Mouse (Mus musculus): ENCODE data around the gene Rab7b. TPM values are rescaled to one million over a fixed set of nuclear protein-coding genes. Genes with fewer than 3 reads are reported as not detected.

The Rab7b gene
- polyA plus RNA-seq, 1 experiment, result 6.9 TPM

DNA sequence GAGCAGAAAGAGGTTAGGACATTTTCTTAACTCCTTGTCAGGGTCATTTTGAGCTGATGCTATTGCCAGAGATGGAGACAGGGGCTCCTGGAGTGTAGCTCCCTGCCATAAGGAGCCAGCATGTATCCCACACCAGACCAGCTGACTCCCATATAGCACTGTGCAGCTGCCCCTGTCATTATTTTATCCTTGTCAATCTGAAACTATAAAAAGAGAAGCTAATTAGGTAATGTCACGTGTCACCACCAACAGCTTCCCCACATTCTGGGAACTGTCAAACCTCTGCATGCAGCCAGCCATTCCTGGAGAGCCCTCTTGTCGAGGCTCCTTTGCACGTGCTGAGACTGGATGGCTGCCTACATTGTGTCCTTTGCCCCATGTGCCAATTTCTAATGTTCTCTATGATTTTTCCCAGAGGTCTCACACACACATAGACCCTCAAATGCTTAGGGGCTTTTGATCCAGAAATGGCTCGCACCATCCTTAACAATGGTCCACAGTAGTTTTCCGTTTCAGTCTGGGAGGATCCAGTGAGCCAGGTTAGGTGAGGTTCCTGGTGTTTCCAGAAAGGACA, 28.9 kb upstream of the Rab7b start:
- 61% methylated on average over 5 of the region's 5 CpGs for WGBS
- H3K36me3 ChIP-seq (ENCODE audit: control insufficient read depth, insufficient read depth, low read length), result no peaks in the 10 kb centered on the region
- H3K4me3 ChIP-seq (ENCODE audit: extremely low read depth, insufficient read depth, insufficient read length), result no peak overlapping the region

DNA sequence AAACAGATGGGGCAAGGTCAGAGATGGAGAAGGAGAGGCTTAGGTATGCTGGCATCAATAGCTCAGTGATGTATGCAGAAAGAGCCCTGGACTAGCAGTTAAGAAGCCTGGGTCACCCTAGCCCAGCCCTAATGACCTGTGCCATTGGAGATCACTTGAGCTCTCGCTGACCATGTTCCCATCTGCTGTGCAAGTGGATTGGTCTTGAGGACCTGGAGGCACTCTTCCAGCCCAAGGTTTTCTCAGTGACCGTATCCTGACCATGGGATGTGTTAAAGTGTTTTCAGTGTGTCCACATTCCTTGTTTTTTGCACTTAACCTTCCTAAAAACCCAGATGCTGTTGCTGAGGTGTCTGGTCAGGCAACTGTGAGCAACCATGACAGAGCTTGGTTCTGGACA, 28.2 kb upstream of the Rab7b start:
- H3K4me3 ChIP-seq (ENCODE audit: extremely low read depth, insufficient read depth, insufficient read length), result no peak overlapping the region
- no peaks in the 10 kb centered on the region for H3K4me1 ChIP-seq (ENCODE audit: control insufficient read depth, insufficient read depth, insufficient read length)
- H3K27ac ChIP-seq (ENCODE audit: insufficient read depth, low read length), result no peak overlapping the region
- TF ChIP-seq CTCF (IDR thresholded peaks at IDR 0.05; ENCODE audit: extremely low read depth, insufficient read depth, insufficient read length, insufficient replicate concordance) (no peak), POLR2A (IDR thresholded peaks at IDR 0.05; ENCODE audit: low read depth, low read length) (no peak)
- WGBS, result 89% methylated on average over 2 of the region's 2 CpGs
- no peaks in the 10 kb centered on the region for H3K27me3 ChIP-seq (ENCODE audit: control insufficient read depth, insufficient read depth, low read length)
- H3K36me3 ChIP-seq (ENCODE audit: control insufficient read depth, insufficient read depth, low read length), result no peaks in the 10 kb centered on the region
- DNase-seq (ENCODE audit: low read depth in 1 of 2, low spot score in 2 of 2), result peak in 1 of 2 experiments; percentile 1

More for the DNA sequence above, 28.9 kb upstream of the Rab7b start:
- Histone ChIP-seq H3K27me3 (ENCODE audit: control insufficient read depth, insufficient read depth, low read length) (no peaks in the 10 kb centered on the region), H3K4me1 (ENCODE audit: control insufficient read depth, insufficient read depth, insufficient read length) (no peaks in the 10 kb centered on the region), H3K27ac (ENCODE audit: insufficient read depth, low read length) (no peak overlapping the region)
- peak in 1 of 2 experiments; percentile 1 for DNase-seq (ENCODE audit: low read depth in 1 of 2, low spot score in 2 of 2)
- TF ChIP-seq CTCF (IDR thresholded peaks at IDR 0.05; ENCODE audit: extremely low read depth, insufficient read depth, insufficient read length, insufficient replicate concordance) (no peak), POLR2A (IDR thresholded peaks at IDR 0.05; ENCODE audit: low read depth, low read length) (no peak)

DNA sequence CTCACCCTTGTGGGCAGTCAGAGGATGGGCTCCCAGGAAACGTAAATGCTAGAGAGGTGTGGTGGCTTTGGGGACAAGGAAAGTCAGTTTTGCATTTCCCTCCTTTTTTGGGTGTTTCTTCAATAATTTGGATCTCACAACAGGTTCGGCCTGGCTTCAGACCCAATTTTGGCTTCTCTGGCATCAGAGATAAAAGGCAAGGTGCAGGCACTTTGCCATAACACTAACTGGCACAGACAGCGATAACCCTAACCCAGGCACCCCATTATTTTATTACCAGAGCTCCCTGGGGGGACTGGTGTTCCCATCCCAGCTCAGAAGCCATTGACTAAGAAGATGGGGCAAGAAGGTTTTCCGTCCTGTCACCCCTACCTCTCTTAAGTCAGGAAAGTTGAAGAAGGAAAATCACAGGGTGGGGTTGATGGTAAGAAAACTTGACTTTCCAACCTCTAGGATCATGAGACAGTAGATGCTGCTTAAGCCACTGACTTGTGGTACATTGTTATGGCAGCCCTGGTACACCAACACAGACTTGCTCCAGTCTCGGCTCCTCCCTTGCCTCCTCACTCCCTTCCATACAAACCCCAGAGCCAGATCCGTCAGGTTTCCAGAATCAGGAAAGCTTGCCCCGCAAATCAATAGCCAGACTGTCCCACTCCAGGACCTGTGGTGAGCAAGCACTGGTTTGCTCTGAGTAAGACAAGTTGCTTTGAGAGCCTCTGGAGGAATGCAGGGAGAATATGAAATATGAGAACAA, 27.6 kb upstream of the Rab7b start:
- 81% methylated on average over 7 of the region's 7 CpGs for WGBS
- Histone ChIP-seq H3K4me3 (ENCODE audit: extremely low read depth, insufficient read depth, insufficient read length) (no peak overlapping the region), H3K36me3 (ENCODE audit: control insufficient read depth, insufficient read depth, low read length) (no peaks in the 10 kb centered on the region), H3K4me1 (ENCODE audit: control insufficient read depth, insufficient read depth, insufficient read length) (no peaks in the 10 kb centered on the region), H3K27me3 (ENCODE audit: control insufficient read depth, insufficient read depth, low read length) (no peaks in the 10 kb centered on the region), H3K27ac (ENCODE audit: insufficient read depth, low read length) (0 out of 2 replicates have a peak overlapping the region, but pooled peaks have one; percentile 8)
- TF ChIP-seq CTCF (IDR thresholded peaks at IDR 0.05; ENCODE audit: extremely low read depth, insufficient read depth, insufficient read length, insufficient replicate concordance) (no peak), POLR2A (IDR thresholded peaks at IDR 0.05; ENCODE audit: low read depth, low read length) (no peak)
- DNase-seq (ENCODE audit: low read depth in 1 of 2, low spot score in 2 of 2), result no peak

DNA sequence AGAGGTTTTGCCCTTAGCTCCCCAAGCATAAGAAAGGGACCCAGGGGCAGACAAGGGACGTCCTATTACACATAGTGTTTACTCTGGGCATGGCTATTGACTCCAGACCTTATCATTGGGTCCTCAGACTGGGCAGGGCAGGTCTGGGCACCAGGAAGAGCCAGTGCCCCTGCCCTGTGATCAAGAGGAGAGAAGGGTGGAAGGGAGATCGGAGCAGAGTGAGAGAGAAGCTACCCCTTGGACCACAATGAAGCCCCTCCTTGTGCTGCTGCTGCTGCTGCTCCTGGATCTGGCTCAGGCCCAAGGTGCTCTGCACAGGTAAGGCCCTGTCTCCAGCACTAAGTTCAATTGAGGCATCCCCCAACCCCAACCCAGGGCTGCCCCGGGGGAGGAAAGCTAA, 26.7 kb upstream of the Rab7b start:
- WGBS, result 72% methylated on average over 3 of the region's 3 CpGs
- H3K36me3 ChIP-seq (ENCODE audit: control insufficient read depth, insufficient read depth, low read length), result no peaks in the 10 kb centered on the region
- H3K4me3 ChIP-seq (ENCODE audit: extremely low read depth, insufficient read depth, insufficient read length), result peak overlapping the region; percentile 25; the same call in 1 of the 2 replicates
- H3K4me1 ChIP-seq (ENCODE audit: control insufficient read depth, insufficient read depth, insufficient read length), result no peaks in the 10 kb centered on the region
- no peak for TF ChIP-seq POLR2A (IDR thresholded peaks at IDR 0.05; ENCODE audit: low read depth, low read length)
- TF ChIP-seq CTCF (IDR thresholded peaks at IDR 0.05; ENCODE audit: extremely low read depth, insufficient read depth, insufficient read length, insufficient replicate concordance), result no peak
- peak in 1 of 2 experiments; percentile 2 for DNase-seq (ENCODE audit: low read depth in 1 of 2, low spot score in 2 of 2)
- no peak overlapping the region; the same call in 1 of the 2 replicates for H3K27ac ChIP-seq (ENCODE audit: insufficient read depth, low read length)
- no peaks in the 10 kb centered on the region for H3K27me3 ChIP-seq (ENCODE audit: control insufficient read depth, insufficient read depth, low read length)

DNA sequence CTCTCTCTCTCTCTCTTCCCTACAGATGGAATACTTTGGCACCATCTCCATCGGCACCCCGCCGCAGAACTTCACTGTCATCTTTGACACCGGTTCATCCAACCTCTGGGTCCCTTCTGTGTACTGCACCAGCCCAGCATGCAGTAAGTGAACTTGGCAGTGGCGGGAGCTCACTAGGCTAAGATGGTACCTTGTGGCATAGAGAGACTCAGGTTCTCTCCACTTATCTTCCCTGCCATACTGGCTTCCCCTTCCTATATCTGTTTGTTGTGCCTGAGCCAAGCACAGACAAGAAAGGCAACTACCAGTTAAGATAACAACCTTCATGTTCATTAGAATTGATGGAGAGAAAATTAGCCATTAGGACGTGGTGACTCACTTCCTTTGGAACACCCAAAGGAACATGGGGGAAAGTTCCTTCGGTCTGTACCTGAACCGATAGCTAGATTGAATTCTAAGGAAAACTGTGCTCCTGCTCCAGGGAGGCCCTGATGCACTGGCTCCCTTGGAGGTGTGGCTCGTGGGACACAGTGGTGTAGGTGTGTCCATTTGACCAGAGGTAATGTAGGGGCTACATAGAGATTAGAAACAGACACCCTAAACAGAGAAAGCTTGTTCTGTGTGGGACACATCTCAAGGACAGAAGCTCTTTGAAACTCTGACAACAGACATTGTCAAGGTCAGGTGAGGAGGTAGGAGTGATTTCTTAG, 25.1 kb upstream of the Rab7b start:
- no peak overlapping the region; the same call in 1 of the 2 replicates for H3K4me3 ChIP-seq (ENCODE audit: extremely low read depth, insufficient read depth, insufficient read length)
- H3K36me3 ChIP-seq (ENCODE audit: control insufficient read depth, insufficient read depth, low read length), result 0 out of 2 replicates have a peak, but pooled peaks cover 2% of the 10 kb centered on the region
- WGBS, result 79% methylated on average over 9 of the region's 9 CpGs
- no peaks in the 10 kb centered on the region for H3K27me3 ChIP-seq (ENCODE audit: control insufficient read depth, insufficient read depth, low read length)
- TF ChIP-seq CTCF (IDR thresholded peaks at IDR 0.05; ENCODE audit: extremely low read depth, insufficient read depth, insufficient read length, insufficient replicate concordance), result no peak
- TF ChIP-seq POLR2A (IDR thresholded peaks at IDR 0.05; ENCODE audit: low read depth, low read length), result no peak
- no peaks in the 10 kb centered on the region for H3K4me1 ChIP-seq (ENCODE audit: control insufficient read depth, insufficient read depth, insufficient read length)
- no peak overlapping the region for H3K27ac ChIP-seq (ENCODE audit: insufficient read depth, low read length)
- no peak for DNase-seq (ENCODE audit: low read depth in 1 of 2, low spot score in 2 of 2)

DNA sequence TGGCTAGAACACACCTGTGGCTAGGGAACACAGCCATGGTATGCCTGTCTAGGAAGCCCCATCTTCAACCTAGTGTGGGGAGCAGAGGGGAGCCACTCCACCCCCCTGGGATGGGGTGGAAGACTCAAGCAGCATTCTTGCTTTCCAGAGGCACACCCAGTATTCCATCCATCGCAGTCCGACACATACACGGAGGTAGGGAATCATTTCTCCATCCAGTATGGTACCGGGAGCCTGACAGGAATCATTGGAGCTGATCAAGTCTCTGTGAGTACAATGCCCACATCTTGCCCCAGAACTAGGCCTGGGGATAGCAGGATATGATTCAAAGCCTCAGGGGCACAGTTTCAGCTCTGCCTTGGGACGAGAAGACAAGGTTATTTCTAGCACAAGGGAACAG, 24.4 kb upstream of the Rab7b start:
- WGBS, result 95% methylated on average over 5 of the region's 5 CpGs
- 0 out of 2 replicates have a peak, but pooled peaks cover 2% of the 10 kb centered on the region for H3K36me3 ChIP-seq (ENCODE audit: control insufficient read depth, insufficient read depth, low read length)
- no peak overlapping the region for H3K27ac ChIP-seq (ENCODE audit: insufficient read depth, low read length)
- TF ChIP-seq POLR2A (IDR thresholded peaks at IDR 0.05; ENCODE audit: low read depth, low read length), result no peak
- TF ChIP-seq CTCF (IDR thresholded peaks at IDR 0.05; ENCODE audit: extremely low read depth, insufficient read depth, insufficient read length, insufficient replicate concordance), result no peak
- H3K27me3 ChIP-seq (ENCODE audit: control insufficient read depth, insufficient read depth, low read length), result no peaks in the 10 kb centered on the region
- no peaks in the 10 kb centered on the region for H3K4me1 ChIP-seq (ENCODE audit: control insufficient read depth, insufficient read depth, insufficient read length)
- no peak overlapping the region for H3K4me3 ChIP-seq (ENCODE audit: extremely low read depth, insufficient read depth, insufficient read length)
- no peak for DNase-seq (ENCODE audit: low read depth in 1 of 2, low spot score in 2 of 2)
